Mouse (Mus musculus) spleen, adult 2 months (tissue): ENCODE measurements around the gene Atg4a-ps.

Source experiments
- CTCF ChIP-seq: fragments of 200-500 bp; IDR thresholded peaks from 2 replicates; pipeline ENCODE4 v1.5.1; 2011; ENCODE audit warnings: mild to moderate bottlenecking, inconsistent platforms; ENCODE audit not compliant: insufficient read depth, insufficient read length, insufficient replicate concordance; ENCODE audit errors: extremely low read depth
- POLR2A ChIP-seq: fragments of 200-500 bp; IDR thresholded peaks from 2 replicates; pipeline ENCODE4 v1.6.1; 2011; ENCODE audit warnings: low read depth, low read length, inconsistent platforms

GRCm38 (mm10) chr3:103624591-103625051, 21.2 kb downstream of the Atg4a-ps start:
- TF ChIP-seq CTCF (no peak), POLR2A (no peak)
